Comparison of ENCODE assay signal across 8 mouse cellular contexts in the genomic region with DNA sequence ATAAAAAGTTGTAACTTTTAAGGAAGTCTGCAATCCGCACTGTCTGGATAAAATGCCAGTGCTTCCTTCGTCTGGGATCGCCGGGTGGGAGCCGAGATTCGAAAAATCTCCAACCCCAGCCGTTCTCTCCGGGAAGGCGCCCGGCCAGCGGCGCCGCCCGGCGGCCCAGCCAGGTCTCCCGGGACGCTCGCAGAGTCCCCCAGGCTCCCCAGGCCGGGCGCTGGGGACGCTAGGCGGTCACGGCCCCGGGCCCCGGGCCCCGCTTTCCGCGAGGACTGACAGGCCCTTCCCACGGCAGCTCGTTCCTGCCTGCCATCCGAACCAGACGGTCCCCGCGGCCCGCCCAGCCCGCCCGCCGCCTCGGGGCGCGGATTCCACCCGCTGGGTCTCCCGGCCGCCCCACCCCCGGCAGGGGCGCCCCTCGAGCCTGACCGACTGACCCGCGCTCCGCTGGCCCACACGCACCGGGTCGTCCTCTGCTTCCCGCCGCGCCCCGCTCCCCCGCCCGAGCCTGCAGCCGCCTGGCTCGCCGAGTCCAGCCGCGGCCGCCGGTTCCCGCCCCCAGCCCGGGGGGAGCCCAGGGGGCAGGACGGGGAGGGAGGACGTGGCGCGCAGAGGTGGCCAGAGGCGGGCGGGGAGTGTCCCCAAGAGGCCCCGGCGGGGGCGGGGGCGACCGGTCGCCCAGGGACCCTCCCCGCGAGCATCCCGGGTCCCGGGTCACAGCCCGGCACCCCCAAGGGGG. TPM values are rescaled to one million over a fixed set of nuclear protein-coding genes. Genes with fewer than 3 reads are reported as not detected.
DNase-seq lines count a peak whose midpoint lies in the region; ATAC-seq and TF ChIP-seq lines count a peak whose summit lies in the region.

No protein-coding gene starts in this region.

- TF ChIP-seq EP300 in liver, postnatal 0 days (IDR thresholded peaks at IDR 0.05; ENCODE audit: low read depth), result no peak; the same call in 1 of the 2 replicates

- H3K4me1 ChIP-seq in embryonic facial prominence, embryonic 11.5 days (ENCODE audit: control insufficient read depth, insufficient read depth, low read length), result no peaks in the 10 kb centered on the region; the same call in 1 of the 2 replicates
- H3K4me1 ChIP-seq in heart, embryonic 11.5 days (ENCODE audit: control insufficient read depth, insufficient read depth, low read length), result peaks cover 26% of the 10 kb centered on the region
- peaks cover 52% of the 10 kb centered on the region for H3K4me1 ChIP-seq in kidney, embryonic 15.5 days
- H3K4me1 ChIP-seq in liver, postnatal 0 days (ENCODE audit: insufficient read depth), result peaks cover 13% of the 10 kb centered on the region
- H3K4me1 ChIP-seq in neural tube, embryonic 13.5 days (replicated peaks), result peaks cover 28% of the 10 kb centered on the region

- peak overlapping the region; percentile 86 for H3K4me3 ChIP-seq in embryonic facial prominence, embryonic 11.5 days (ENCODE audit: low read depth, low read length)
- H3K4me3 ChIP-seq in heart, embryonic 11.5 days (ENCODE audit: low read depth, low read length), result peak overlapping the region; percentile 88
- H3K4me3 ChIP-seq in kidney, embryonic 15.5 days (replicated peaks), result peak overlapping the region; percentile 94
- H3K4me3 ChIP-seq in liver, postnatal 0 days (ENCODE audit: low read depth, low read length), result peak overlapping the region; percentile 86
- H3K4me3 ChIP-seq in neural tube, embryonic 13.5 days, result peak overlapping the region; percentile 81

- peak overlapping the region; percentile 77 for H3K4me2 ChIP-seq in embryonic facial prominence, embryonic 11.5 days (ENCODE audit: low read depth, low read length)
- peak overlapping the region; percentile 82 for H3K4me2 ChIP-seq in heart, embryonic 11.5 days
- H3K4me2 ChIP-seq in kidney, embryonic 15.5 days, result peak overlapping the region; percentile 78
- H3K4me2 ChIP-seq in liver, postnatal 0 days (ENCODE audit: low read depth, low read length), result peak overlapping the region; percentile 64
- H3K4me2 ChIP-seq in neural tube, embryonic 13.5 days, result peak overlapping the region; percentile 71

- peak overlapping the region; percentile 90 for H3K9ac ChIP-seq in embryonic facial prominence, embryonic 11.5 days (replicated peaks; ENCODE audit: low read length)
- H3K9ac ChIP-seq in heart, embryonic 11.5 days (ENCODE audit: low read depth, low read length), result peak overlapping the region; percentile 98
- peak overlapping the region; percentile 88 for H3K9ac ChIP-seq in kidney, embryonic 15.5 days
- peak overlapping the region; percentile 69 for H3K9ac ChIP-seq in liver, postnatal 0 days (replicated peaks)
- H3K9ac ChIP-seq in neural tube, embryonic 13.5 days, result peak overlapping the region; percentile 89

- DNase-seq in layer of hippocampus, adult 18-20 months (ENCODE audit: low spot score in 2 of 2), result peak; percentile 32 to 45
- DNase-seq in layer of hippocampus, adult 9-10 months (ENCODE audit: low spot score), result no peak
- peak; percentile 57 for DNase-seq in embryonic facial prominence, embryonic 11.5 days (ENCODE audit: low spot score)
- DNase-seq in liver, postnatal 0 days, result peak; percentile 82
- DNase-seq in thymus, adult 18-20 months, result peak; percentile 13 to 18

- no peak for TF ChIP-seq CTCF in liver, postnatal 0 days (IDR thresholded peaks at IDR 0.05; ENCODE audit: low read depth)

- H3K27me3 ChIP-seq in embryonic facial prominence, embryonic 11.5 days (ENCODE audit: control insufficient read depth, insufficient read depth, low read length), result no peaks in the 10 kb centered on the region
- no peaks in the 10 kb centered on the region for H3K27me3 ChIP-seq in heart, embryonic 11.5 days (ENCODE audit: control insufficient read depth, insufficient read depth, low read length)
- no peaks in the 10 kb centered on the region for H3K27me3 ChIP-seq in kidney, embryonic 15.5 days
- no peaks in the 10 kb centered on the region for H3K27me3 ChIP-seq in liver, postnatal 0 days (ENCODE audit: insufficient read depth, low read length)
- 0 out of 2 replicates have a peak, but pooled peaks cover 6% of the 10 kb centered on the region for H3K27me3 ChIP-seq in neural tube, embryonic 13.5 days

- 1% methylated on average over 52 of the region's 86 CpGs for WGBS in embryonic facial prominence, embryonic 11.5 days
- under 1% methylated on average over 78 of the region's 86 CpGs for WGBS in heart, embryonic 11.5 days (ENCODE audit: insufficient replicate concordance)
- under 1% methylated on average over 70 of the region's 86 CpGs for WGBS in kidney, embryonic 15.5 days
- 3% methylated on average over 61 of the region's 86 CpGs for WGBS in liver, postnatal 0 days (ENCODE audit: insufficient replicate concordance)
- under 1% methylated on average over 55 of the region's 86 CpGs for WGBS in neural tube, embryonic 13.5 days

- peak overlapping the region; percentile 94 for H3K27ac ChIP-seq in embryonic facial prominence, embryonic 11.5 days (replicated peaks; ENCODE audit: low read depth, low read length)
- peak overlapping the region; percentile 99 for H3K27ac ChIP-seq in heart, embryonic 11.5 days (ENCODE audit: low read depth, low read length)
- H3K27ac ChIP-seq in kidney, embryonic 15.5 days, result peak overlapping the region; percentile 100
- H3K27ac ChIP-seq in liver, postnatal 0 days (ENCODE audit: low read depth), result peak overlapping the region; percentile 94
- peak overlapping the region; percentile 95 for H3K27ac ChIP-seq in neural tube, embryonic 13.5 days (replicated peaks)

- H3K36me3 ChIP-seq in embryonic facial prominence, embryonic 11.5 days (replicated peaks; ENCODE audit: control insufficient read depth, insufficient read depth, low read depth, low read length), result no peaks in the 10 kb centered on the region
- H3K36me3 ChIP-seq in heart, embryonic 11.5 days (ENCODE audit: control insufficient read depth, insufficient read depth, low read length), result no peaks in the 10 kb centered on the region
- no peaks in the 10 kb centered on the region for H3K36me3 ChIP-seq in kidney, embryonic 15.5 days
- no peaks in the 10 kb centered on the region for H3K36me3 ChIP-seq in liver, postnatal 0 days (replicated peaks; ENCODE audit: insufficient read depth, low read length)
- no peaks in the 10 kb centered on the region for H3K36me3 ChIP-seq in neural tube, embryonic 13.5 days

- H3K9me3 ChIP-seq in embryonic facial prominence, embryonic 11.5 days (replicated peaks; ENCODE audit: control insufficient read depth, low read length), result no peaks in the 10 kb centered on the region
- H3K9me3 ChIP-seq in heart, embryonic 11.5 days (replicated peaks; ENCODE audit: control insufficient read depth, low read length), result no peaks in the 10 kb centered on the region
- H3K9me3 ChIP-seq in kidney, embryonic 15.5 days (replicated peaks), result no peaks in the 10 kb centered on the region
- H3K9me3 ChIP-seq in liver, postnatal 0 days (ENCODE audit: low read length), result no peaks in the 10 kb centered on the region
- no peaks in the 10 kb centered on the region for H3K9me3 ChIP-seq in neural tube, embryonic 13.5 days

- peak; percentile 53 for ATAC-seq in embryonic facial prominence, embryonic 11.5 days (replicated peaks; ENCODE audit: insufficient number of reproducible peaks, low FRiP score, low TSS enrichment, low read depth)
- ATAC-seq in heart, embryonic 11.5 days (replicated peaks; ENCODE audit: insufficient number of reproducible peaks, low FRiP score, low TSS enrichment), result peak; percentile 80
- ATAC-seq in kidney, embryonic 15.5 days (replicated peaks; ENCODE audit: low FRiP score), result peak; percentile 82
- peak; percentile 80 for ATAC-seq in liver, postnatal 0 days
- peak; percentile 53 for ATAC-seq in neural tube, embryonic 13.5 days (ENCODE audit: low read depth)

RNA-seq across cellular contexts. Expression of gene Fndc3b, which starts 1.0 kb away (rescaled TPM):
- 10 to 100 TPM; 20.5 to 21.2 TPM for total RNA-seq in layer of hippocampus, adult 18-20 months (2021)
- 10.5 and 12.7 TPM in 2 replicates for polyA plus RNA-seq in embryonic facial prominence, embryonic 11.5 days (2014; fragmentation: Nextera tagmentation; extraction: Ambion mirVana)
- polyA plus RNA-seq in heart, embryonic 11.5 days (2014; fragmentation: Nextera tagmentation; extraction: Ambion mirVana), result 27.5 and 28.6 TPM in 2 replicates
- polyA plus RNA-seq in kidney, embryonic 15.5 days (2015; fragmentation: Nextera tagmentation; extraction: Ambion mirVana), result 27.9 and 32.8 TPM in 2 replicates
- polyA plus RNA-seq in liver, postnatal 0 days (2015; fragmentation: Nextera tagmentation; extraction: Ambion mirVana), result 12.0 and 14.9 TPM in 2 replicates
- polyA plus RNA-seq in neural tube, embryonic 13.5 days (2015; fragmentation: Nextera tagmentation; extraction: Ambion mirVana), result 10.1 and 11.7 TPM in 2 replicates
